Mouse (Mus musculus): ENCODE results near the gene Cyfip2.

Cyfip2 gene

DNA sequence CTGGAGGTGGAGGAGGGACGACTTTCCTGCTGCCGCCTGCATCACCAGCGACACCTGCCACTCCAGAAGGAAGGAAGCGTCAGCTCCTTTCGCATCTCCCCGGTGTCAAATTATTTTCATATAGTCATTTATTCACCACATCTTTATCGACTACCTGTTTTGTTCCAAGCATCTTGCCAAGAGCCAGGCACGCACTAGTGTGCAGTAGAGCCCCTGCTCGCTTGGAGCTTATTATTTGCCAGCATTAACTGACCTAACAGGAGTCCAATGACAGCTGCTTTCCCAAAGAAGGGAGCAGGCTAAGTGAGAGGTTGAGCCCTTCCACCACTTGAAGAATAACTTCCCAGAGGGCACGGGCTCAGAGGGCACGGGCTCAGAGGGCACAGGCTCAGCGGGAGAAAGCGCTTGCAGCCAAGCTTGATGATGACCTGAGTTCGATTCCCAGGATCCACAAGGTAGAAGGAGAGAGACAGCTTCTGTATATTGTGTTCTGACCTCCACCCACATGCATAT is at the start of gene Cyfip2:
Gene Cyfip2 (minus strand): TSS at position 337 of the 513 bp plus-strand sequence.
- DNase-seq (ENCODE audit: low spot score): peak; percentile 31

DNA sequence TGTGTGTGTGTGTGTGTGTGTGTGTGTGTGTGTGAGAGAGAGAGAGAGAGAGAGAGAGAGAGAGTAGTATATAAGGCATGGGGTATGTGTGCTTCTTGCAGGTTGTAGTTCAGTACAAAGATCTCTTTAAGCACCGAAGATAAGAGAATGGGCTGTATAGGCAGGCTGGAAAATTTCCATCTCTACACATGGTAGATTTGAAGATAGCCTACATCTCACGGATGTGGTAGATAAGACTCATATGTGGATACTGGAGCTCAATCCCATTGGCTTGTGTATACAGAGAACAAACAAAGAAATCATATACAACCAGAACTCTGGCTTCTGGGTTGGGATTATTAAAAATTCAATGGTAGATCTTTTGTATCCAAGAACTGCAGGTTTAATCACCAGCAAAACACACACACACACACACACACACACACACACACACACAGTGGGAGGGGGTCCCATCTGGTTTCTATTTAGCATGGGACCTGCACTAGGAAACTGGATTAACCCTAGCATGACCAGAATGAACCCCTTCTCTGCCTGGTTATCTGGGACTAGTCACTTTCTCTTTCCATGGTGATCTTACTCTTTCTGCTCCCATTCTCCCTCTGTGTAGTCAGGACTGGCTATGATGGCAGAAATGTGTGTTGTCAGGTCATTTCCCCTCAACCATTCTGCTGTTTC is 48.5 kb upstream of the Cyfip2 start:
- DNase-seq (ENCODE audit: low spot score): peak; percentile 58

DNA sequence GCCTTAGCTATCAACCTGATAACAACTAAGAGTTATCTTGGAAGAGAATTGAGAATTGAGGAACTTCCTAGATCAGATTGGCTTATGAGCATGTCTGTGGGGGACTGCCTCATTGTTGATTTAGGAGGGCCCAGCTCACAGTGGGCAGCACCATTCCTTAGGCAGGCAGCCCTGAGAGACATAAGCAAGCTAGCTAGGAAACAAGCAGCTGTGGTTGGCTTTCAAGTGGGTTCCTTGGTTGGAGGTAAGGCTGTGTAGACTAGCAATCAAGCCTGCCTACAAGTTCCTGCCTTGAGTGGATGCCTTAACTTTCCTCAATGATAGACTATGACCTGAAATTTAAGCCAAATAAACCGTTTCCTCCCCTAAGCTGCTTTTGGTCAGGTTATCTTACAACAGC is 45.7 kb upstream of the Cyfip2 start:
- DNase-seq (ENCODE audit: low spot score): no peak

DNA sequence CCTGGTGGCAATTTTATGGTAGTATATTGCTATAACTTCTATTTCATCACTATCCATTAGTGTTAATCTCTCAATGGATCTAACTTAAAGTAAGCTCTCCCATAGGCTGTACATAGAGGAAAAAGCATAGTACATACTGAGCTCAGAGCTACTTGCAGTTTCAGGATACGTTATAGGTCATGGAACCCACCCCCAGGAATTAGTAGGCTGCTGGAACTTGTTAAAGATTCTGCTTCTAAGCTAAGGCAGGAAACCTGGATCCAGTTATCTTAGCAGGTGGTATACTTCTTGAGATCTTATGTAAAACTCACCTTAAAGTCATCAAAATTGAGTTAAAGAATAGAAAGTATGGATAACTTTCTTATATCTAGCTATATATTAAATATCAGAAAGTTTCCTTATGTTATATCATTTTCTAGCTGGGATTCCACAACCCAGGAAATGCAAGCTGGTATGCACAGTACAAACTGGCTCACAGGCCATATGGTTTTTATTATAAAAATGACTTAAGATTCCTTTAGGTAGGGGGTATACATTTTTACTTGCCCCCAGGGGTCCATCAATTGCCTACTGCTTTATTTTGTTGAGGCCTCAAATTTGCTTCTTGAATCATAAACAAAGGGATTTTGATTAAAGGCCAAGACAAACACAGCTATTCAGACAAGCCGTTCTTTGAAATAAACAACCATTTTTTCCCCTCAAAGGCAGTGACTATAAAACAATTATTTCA is 37.2 kb upstream of the Cyfip2 start:
- DNase-seq (ENCODE audit: low spot score): peak; percentile 63

DNA sequence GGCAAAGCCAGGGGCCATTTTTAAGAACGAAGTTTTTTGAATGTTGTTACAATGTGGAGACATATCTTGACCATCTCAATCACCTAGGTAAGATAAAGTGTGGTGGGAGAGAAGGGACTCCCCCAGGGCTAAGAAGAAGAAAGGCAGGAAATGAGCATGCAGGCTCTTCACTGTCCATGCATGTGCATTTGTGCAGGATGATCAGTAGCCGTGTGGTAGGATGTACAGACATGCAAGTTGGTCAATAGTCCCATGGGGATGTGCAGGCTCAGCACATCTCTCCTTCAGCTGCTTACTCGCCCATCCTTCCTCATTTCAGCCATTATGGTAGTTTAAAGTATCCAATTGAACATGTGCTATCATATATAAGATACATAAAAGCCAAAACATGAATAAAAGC is 35.8 kb upstream of the Cyfip2 start:
- DNase-seq (ENCODE audit: low spot score): no peak

DNA sequence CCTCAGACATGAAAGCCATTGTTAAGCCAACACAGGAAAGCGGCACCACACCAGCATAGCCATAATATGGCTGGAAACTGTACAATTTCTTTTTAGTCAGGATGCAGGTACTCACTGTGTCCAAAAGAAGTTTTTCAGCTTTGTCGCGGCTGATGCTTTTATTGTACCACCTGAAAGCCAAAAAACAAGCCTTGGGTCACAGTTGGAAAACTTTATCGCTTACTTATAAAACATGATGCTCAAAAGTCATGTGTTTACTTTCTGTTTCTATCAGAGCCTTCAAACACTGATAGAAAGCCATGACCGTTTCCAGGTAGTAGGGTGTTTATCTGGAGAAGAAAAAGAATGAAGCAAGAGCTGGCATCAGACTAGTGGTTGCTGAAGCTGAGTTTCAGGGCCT is 35.1 kb upstream of the Cyfip2 start:
- DNase-seq (ENCODE audit: low spot score): no peak

DNA sequence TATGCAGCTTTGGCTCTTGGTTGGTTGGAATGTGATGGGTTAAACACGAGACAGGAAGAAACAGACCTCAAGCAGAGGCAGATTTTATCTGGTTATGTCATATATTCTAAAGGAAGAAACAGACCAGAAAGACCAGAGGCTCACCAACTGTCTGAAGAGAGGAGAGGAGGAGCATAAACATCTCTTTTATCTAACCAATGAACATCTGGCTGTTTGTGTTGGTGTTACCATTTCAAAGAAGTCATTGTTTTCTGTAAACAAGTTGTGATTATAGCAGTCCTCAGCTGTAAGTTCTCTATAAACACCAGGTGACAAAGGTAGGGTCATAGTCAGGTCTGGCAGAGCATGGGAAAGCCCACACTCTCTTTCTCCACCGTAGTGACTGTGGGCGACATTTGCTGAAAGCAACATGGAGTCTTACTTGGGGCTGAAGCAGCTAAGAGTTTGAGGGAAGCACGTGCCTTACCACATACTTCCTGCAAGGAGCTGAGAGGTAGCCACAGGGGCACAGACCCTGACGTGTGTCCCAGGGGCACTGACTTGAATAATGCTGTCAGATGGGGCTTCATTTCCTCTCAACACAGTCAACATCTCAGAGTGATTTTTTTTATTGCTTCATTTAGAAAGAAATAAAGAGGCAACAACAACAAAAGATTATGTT is 31.4 kb upstream of the Cyfip2 start:
- DNase-seq (ENCODE audit: low spot score): no peak

DNA sequence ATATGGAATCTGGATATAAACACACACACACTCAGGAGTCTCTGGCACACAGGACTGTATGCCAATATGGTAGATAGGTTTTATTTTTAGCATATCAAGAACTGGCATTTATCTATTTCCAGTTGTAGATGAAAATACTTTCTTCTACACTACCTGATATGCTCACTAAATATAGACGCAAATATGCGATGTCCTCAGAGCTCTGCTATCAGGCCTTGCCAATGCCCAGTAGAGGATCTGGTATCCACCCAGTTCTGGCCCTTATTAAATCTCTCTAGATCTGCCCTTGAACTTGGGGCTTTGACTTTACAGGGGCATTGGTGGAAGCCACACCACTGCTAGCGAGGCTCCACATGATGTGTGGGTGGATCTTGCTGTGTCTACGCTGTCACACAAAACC is 29.3 kb upstream of the Cyfip2 start:
- DNase-seq (ENCODE audit: low spot score): no peak

DNA sequence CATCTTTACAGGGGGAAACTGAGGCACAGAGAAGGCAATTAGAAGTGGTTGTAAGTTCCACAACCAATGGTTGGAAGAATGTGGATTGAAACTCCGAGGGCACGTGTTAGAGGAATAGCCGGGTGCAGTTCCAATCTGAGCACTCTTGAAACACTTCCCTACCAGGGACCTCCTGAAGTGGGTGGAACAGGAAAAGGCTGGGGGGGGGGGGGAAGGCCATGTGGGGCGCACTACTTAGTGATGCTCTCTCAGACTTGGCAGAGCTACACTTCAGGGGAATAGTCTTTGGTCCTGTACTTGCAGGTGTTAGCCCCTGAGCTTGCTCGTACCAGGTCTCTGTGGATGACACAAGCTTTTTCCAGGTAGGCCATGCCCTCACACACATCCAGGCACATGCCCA is 23.4 kb upstream of the Cyfip2 start:
- DNase-seq (ENCODE audit: low spot score): no peak

DNA sequence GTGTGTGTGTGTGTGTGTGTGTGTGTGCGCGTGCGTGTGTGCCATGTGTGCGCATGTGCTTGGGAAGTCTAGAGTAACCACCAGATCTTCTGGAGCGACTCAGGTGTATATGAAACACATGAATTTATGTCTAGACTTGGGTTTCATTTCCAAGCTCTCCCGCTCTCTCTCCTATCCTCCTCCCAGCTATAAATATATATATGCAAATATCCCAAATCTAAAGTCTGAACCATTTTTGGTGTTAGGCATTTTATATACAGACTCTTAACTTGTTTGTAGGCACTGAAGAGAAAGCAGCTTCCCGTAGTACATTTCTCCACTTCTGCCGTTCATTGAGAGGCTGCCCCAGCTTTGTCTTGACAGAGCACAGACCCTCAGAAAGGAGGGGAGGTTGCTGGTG is 19.6 kb upstream of the Cyfip2 start:
- no peak for DNase-seq (ENCODE audit: low spot score)

DNA sequence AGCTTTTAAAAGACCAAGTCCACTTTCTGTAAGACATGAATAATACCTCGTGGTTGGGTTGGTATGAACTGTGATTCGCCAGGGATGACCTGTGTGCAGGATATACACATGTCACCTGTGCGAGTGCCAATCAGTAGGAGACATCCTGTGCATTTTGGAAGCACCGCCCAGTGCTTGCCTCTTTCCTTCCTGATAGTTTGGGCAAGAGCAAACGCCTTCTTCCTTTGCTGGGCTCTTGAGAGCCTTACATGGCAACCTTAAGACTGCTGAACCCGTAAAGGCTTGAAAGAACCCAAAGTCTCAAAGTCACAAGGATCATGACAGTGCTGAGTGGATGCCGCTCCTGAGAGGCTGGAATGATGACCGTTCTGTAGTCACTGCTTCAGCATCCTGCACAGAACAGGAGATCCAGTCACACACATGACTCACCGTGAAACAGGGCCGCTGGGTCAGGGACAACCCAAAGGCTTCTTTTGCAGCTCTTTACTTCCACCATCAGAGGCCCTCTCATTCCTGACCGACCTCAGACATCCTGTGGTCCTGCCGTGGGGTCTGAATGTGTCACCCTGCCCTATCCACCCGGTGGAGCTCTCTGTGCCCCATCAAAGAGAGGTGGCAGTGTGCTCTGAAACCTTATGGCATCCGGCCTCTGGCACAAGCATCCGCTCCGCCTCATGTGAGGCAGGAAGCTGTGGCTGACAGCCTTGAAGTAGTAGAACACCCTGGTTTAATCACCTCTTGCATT is 13.8 kb upstream of the Cyfip2 start:
- DNase-seq (ENCODE audit: low spot score): no peak

DNA sequence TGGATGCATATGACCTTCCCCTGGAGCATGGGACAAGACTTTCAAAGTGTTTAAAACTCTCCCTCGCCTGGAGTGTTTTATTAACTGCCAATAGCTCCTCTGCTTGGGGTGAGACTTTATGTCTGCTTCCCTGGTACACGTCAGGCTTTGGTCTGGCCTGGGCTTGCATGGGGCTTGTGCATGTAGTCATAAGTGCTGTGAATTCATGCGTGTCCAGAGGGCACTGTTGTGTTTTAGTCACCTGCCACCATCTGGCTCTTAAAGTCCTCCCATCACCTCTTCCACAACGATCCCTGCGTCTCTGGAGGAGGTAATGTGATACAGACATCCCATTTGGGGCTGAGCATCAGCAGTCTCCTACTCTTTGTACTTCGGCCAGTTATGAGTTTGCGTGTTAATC is 8.9 kb upstream of the Cyfip2 start:
- DNase-seq (ENCODE audit: low spot score): no peak

DNA sequence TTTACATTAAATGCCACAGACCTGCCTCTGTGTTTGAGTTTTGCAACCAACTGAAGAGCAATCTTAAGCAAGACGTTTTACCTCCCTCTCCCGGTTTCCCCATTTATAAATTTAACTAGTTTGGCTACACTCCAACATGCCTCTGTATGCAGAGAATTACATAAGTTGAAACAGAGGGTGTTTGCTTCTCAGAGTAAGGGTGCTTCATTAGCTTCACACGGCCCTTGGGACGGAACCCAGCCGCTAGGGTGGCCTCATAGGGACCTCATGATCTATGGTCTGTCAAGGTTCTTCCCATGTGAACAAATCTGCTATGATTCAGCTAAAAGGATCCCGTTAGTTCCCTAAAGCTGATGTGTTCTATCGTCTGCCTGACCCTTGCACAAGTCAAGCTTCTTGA is 1.9 kb upstream of the Cyfip2 start:
- no peak for DNase-seq (ENCODE audit: low spot score)

DNA sequence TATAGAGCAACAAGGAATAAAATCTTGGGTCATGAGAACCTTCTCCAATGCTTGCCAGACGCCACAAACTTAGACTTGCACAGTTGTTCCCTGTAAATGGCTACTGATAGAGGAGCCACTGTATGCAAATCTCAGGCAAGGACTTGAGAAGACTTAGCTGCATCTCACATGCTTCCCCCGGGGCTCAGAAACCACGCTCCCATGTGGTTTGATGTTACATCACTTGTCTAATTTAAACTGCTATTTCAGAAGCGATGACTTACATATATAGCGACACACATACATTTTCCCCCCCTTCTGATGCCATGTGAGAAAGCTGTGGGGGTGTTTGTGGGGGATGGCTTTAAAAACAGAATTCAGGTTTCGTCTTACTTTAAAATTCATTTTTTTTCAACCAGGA is 1.2 kb upstream of the Cyfip2 start:
- DNase-seq (ENCODE audit: low spot score): no peak

DNA sequence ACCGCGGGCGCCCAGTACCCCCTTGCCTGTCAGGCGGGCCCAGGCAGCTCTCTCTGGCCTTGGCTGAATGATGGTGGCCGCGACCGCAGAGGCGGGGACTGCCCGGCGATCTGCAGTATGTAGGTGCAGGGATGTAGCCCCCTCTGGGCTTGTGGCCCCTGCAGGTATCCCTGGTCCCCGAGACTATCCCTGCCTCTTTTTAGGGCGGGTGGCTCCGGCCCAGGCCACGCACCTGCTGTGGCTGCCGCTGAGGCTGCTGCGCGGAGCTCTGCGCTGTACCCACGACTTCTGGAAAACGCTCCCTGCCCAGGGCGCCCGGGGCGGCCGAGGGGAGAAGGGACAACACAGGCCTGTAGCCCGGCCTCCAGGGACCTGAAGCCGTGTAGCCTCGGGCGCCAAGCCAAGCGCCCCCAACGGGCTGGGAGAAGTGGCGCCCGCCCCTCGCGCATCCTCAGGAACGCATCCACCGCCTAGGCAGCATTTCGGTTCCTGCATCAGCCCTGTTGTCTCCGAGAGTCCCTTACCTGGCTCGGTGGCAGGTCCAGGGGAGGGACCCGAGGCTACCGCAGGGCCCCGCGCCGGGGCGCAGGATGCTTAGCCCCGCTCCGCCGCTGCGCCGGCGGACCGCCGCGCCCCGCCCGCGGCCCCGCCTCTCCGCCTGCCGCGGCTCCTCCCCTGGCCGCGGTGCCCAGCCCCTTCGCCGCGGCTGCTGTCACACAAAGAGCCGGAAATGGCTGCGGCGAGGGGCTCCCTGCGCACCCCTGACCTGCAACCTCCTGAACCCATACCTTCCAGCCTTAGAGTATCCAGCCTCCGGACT is 746 bp downstream of the Cyfip2 start:
- peak; percentile 80 for DNase-seq (ENCODE audit: low spot score)

DNA sequence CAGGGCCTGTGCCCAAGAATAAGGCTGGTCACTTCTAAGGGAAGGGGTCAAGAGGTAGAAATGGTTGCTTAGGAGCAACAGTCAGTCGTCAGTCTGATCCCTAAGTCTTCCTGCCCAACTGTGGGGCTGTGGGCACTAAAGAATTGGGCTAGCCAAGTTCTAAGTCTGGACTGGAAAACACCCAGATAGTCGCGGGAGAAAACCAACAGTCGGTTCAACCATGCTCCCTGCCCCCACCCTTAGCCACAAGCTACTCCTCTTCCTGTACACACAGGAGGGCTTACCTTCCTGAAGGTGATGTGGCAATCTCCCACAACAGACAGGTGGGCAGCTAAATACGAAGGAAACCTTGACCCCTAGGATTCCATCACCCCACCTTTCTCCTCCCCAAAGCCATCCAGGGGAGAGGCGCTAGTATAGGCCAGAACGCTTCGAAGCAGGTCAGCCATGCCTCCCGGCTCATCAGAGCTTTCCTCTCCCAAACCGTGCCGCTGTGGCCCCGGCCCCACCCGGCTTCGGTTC is 1.4 kb downstream of the Cyfip2 start:
- DNase-seq (ENCODE audit: low spot score): no peak

DNA sequence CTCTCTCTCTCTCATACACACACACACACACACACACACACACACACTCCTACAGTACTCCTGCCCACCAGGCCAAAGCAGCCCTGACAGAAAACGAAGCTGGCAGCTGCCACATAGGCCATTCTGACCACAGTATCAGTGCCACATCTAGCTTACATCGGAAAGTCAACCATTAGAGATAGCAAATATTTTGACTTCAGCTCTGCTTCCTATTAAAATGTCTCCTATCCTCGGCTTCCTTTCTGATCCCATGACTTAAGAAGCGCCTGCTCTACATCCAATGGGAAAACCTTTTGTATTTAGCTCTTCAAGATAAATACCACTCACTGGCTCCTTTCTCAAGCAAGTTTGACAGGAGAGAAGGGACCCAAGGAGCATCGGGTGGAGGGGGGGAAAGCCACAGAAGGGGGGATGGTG is 2.0 kb downstream of the Cyfip2 start:
- DNase-seq (ENCODE audit: low spot score): no peak

DNA sequence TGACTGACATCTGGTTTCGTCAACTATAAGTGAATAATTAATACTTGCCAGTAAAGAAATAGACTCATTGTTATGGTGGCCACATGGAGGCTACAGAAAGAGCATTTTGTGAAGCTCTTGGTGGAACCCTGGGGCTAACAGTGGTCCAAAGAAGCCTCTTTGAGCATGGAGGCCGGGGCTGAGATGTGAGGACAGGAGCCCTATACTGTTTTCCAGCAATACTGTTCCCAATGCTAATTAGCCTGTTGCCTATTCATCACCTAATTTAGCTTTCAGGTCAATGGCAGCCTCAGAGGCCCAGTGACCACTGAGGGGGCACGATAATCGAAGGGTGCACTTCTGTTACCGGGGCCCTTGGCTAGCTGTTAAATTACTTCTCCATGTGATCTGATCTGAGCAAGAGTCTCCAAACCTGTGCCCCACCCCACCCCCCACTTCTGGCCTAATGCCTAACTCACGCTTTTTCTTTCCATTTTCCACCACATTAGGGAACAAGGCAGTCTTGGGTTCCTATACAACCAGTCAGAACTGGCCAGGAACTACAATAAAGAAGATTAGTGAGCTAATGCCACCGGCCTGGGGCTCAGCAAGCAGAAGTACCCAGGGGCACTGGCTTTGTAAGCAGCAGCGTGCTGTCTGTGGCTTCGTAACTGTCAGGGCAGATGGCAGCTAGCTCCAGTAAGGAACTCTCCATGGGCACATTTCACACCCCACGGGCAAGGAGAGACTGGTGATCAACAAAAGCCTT is 2.7 kb downstream of the Cyfip2 start:
- peak; percentile 42 for DNase-seq (ENCODE audit: low spot score)

DNA sequence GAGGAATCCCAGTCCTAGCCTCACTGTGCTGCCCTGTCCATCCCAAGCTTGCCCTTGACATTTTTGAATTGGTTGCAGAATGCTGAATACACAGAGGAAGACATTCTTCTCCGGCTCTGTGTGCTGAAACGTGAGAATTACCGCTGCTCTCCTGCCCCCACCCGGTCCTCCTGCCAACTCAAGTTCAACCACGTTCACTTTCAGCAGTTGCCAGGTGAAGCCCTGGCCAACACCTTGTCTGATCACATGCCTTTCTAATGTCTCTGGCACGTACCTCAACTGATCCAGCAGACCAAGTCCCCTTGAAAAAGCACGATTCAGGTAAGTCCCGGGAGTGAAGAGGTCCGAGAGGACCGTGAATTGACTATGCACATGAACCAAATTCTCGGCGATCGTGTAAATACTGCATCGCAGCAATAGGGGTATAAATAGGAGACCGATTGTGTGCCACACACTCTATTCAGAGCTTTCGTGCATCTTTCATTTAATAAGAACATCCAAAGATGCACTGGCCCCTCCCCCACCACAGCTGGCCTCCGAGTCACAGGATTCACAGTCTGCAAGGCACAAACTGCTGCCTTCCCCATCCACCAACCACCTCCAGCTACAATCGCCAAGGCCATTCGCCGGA is 3.4 kb downstream of the Cyfip2 start:
- no peak for DNase-seq (ENCODE audit: low spot score)

All from embryo, embryonic 10.5 days (tissue).